Mouse (Mus musculus) kidney, embryonic 15.5 days (tissue): Measurements from ENCODE around the gene Bex1. TPM values are rescaled to one million over a fixed set of nuclear protein-coding genes. Genes with fewer than 3 reads are reported as not detected.

Source experiments
- ATAC-seq: fragments of 200-750 bp; cut with Nextera tagmentation; replicated peaks from 2 replicates; pipeline ENCODE4 v1.8.0; 2017; ENCODE audit warnings: moderate TSS enrichment; ENCODE audit not compliant: low FRiP score
- H3K27ac ChIP-seq: fragments of 300-500 bp; sonication (generic); 2 replicates; pipeline ENCODE4 v1.5.1; 2015; ENCODE audit warnings: mild to moderate bottlenecking, inconsistent platforms
- H3K27me3 ChIP-seq: fragments of 300-500 bp; sonication (generic); 2 replicates; pipeline ENCODE4 v1.6.1; 2015; ENCODE audit warnings: inconsistent platforms
- H3K36me3 ChIP-seq: fragments of 300-500 bp; sonication (generic); 2 replicates; pipeline ENCODE4 v1.6.1; 2015; ENCODE audit warnings: inconsistent platforms
- H3K4me1 ChIP-seq: fragments of 300-500 bp; sonication (generic); 2 replicates; pipeline ENCODE4 v1.6.1; 2015; ENCODE audit warnings: inconsistent platforms
- H3K4me2 ChIP-seq: fragments of 300-500 bp; sonication (generic); 2 replicates; pipeline ENCODE4 v1.6.1; 2015; ENCODE audit warnings: moderate library complexity, mild to moderate bottlenecking, inconsistent platforms
- H3K4me3 ChIP-seq: fragments of 300-500 bp; sonication (generic); replicated peaks from 2 replicates; pipeline ENCODE4 v1.5.1; 2015; ENCODE audit warnings: mild to moderate bottlenecking, inconsistent platforms
- H3K9ac ChIP-seq: fragments of 300-500 bp; sonication (generic); 2 replicates; pipeline ENCODE4 v1.6.1; 2015; ENCODE audit warnings: mild to moderate bottlenecking, inconsistent platforms
- H3K9me3 ChIP-seq: fragments of 300-500 bp; sonication (generic); replicated peaks from 2 replicates; pipeline ENCODE4 v1.6.1; 2016; ENCODE audit warnings: inconsistent platforms
- WGBS: fragments of 180-500 bp; shearing (Covaris S2); methylation state at CpG from one replicate; pipeline ENCODE4 v1.1.7; 2015; ENCODE audit warnings: mixed read lengths; 5-methylcytosine and 5-hydroxymethylcytosine counted together
- polyA plus RNA-seq: library from polyadenylated mRNA; unstranded; fragments of >200 nt; fragmentation: Nextera tagmentation; extraction: Ambion mirVana; gene quantifications from 2 replicates; pipeline ENCODE4 v1.2.1, GENCODE M21; 2015

The Bex1 gene
- polyA plus RNA-seq, 1 experiment from 2014 or later, result 75.9 TPM

DNA sequence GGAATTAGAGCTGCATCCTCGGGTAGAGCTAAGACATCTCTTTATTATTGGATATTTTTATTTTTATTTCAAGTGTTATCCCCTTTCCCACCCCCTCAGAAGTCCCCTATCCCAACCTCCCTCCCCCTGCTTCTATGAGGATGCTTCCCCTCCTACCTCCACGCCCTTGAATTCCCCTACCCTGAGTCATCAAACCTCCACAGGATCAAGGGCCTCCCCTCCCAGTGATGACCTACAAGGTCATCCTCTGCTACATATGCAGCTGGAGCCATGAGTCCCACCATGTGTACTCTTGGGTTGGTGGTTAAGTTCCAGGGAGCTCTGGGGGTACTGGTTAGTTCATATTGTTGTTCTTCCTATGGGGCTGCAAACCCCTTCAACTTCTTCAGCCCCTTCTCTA, 1.9 kb downstream of the Bex1 start:
- Histone ChIP-seq H3K36me3 (no peaks in the 10 kb centered on the region), H3K9me3 (no peaks in the 10 kb centered on the region), H3K4me1 (no peaks in the 10 kb centered on the region), H3K4me2 (no peak overlapping the region), H3K9ac (no peak overlapping the region), H3K27ac (no peak overlapping the region), H3K27me3 (peaks cover 17% of the 10 kb centered on the region), H3K4me3 (no peak overlapping the region)
- 72% methylated on average over 2 of the region's 2 CpGs for WGBS
- ATAC-seq, result no peak

DNA sequence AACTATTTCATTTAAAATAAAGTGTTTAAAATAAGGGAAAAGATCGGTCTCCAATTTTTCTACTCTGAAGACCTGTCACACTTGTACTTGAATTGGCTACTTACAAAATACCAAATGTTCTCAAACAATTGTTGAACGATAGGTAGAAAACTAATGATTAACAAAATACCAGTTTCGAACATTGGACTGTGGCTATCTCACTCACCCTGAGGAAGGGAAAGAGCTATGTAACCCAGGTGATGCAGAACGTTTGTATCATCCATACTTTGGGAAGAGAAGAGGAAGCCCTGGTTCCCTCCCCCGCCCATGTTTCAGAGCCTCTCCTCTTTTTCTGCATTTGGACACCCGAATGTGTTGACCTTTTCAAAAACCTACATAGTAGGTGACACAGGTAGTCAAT, 10.9 kb downstream of the Bex1 start:
- 86% methylated on average over 6 of the region's 6 CpGs for WGBS
- Histone ChIP-seq H3K4me2 (no peak overlapping the region), H3K9me3 (no peaks in the 10 kb centered on the region), H3K36me3 (no peaks in the 10 kb centered on the region), H3K4me3 (no peak overlapping the region), H3K4me1 (no peaks in the 10 kb centered on the region; the same call in 1 of the 2 replicates), H3K27me3 (peaks cover 32% of the 10 kb centered on the region), H3K27ac (no peak overlapping the region), H3K9ac (no peak overlapping the region)
- ATAC-seq, result no peak

DNA sequence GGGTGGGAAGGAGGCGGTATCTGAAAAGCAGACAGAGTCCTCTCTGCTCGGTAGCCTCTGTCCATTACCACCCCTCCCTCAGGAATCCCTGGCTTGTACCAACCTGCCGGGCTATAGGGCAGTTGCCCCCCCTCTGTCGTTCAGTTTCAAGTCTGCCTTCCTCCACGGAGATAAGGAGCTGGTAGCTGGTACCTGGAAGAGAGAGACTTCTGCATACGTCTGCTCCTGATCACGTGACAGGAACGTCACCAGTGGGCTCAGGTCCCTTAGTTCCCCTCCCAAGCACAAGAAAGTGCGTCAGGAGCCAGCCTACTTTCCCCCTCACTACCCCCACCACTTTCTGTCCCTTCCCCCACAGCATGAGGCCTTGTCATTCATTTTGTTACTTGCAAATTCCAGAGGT, 11.6 kb downstream of the Bex1 start, which contains the start of gene Tceal5:
Gene Tceal5, minus strand, starts transcription at position 213 of the 403 bp plus-strand sequence.
- 25% methylated on average over 9 of the region's 9 CpGs for WGBS
- Histone ChIP-seq H3K9me3 (no peaks in the 10 kb centered on the region), H3K27me3 (peaks cover 38% of the 10 kb centered on the region), H3K27ac (no peak within 1 kb of the TSS), H3K36me3 (no peaks in the 10 kb centered on the region), H3K4me2 (peak within 1 kb of the TSS; percentile 57), H3K9ac (no peak within 1 kb of the TSS), H3K4me3 (peak within 1 kb of the TSS; percentile 42), H3K4me1 (no peaks in the 10 kb centered on the region; the same call in 1 of the 2 replicates)
- peak; percentile 58; the same call in 1 of the 2 replicates for ATAC-seq

DNA sequence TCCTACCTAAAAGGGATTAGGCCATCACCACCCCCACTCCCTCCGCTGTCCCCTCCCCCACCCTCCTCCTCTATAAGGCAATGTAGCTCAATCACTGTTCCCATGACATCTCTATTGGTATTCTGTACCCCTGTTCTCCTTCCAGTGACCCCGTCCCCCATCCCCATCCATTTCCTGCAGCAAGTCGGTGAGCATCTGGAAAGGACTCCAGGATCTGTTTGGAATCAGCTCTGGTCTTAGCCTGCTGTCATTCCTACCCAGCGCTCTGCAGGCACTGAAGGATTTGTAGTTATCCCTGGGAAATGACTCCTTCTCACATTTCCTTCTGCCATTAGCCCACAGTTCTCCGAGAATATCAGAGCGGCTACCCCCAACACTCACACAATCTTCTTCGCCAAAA, 12.1 kb downstream of the Bex1 start:
- H3K9ac ChIP-seq, result no peak overlapping the region
- WGBS, result 26% methylated on average over 7 of the region's 7 CpGs
- ATAC-seq, result no peak

DNA sequence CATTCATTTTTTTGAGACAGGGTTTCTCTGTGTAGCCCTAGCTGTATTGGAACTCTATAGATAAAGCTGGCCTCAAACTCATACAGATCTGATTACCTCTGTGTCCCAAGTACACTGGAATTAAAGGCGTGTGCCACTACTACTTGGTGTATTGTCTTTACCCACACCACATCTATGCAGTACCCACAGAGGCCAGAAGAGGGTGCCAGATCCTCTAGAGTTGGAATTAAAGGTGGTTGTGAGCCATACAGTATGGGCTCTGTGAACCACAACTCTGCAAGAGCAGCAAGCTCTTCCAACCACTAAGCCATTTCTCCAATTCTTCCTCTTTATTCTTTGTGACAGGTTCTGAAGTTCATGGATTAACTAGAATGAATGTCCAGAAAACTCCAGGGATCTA, 18.4 kb downstream of the Bex1 start:
- Histone ChIP-seq H3K9me3 (no peaks in the 10 kb centered on the region), H3K27me3 (peaks cover 36% of the 10 kb centered on the region), H3K36me3 (no peaks in the 10 kb centered on the region), H3K4me2 (no peak overlapping the region), H3K27ac (no peak overlapping the region), H3K4me1 (no peaks in the 10 kb centered on the region), H3K9ac (no peak overlapping the region), H3K4me3 (no peak overlapping the region)
- WGBS, result 67% methylated on average over 1 of the region's 1 CpGs
- ATAC-seq, result no peak

More for the DNA sequence above, 12.1 kb downstream of the Bex1 start:
- Histone ChIP-seq H3K9me3 (no peaks in the 10 kb centered on the region), H3K4me3 (peak overlapping the region; percentile 42), H3K27me3 (peaks cover 39% of the 10 kb centered on the region), H3K36me3 (no peaks in the 10 kb centered on the region), H3K4me2 (peak overlapping the region; percentile 57), H3K4me1 (no peaks in the 10 kb centered on the region; the same call in 1 of the 2 replicates), H3K27ac (no peak overlapping the region)

DNA sequence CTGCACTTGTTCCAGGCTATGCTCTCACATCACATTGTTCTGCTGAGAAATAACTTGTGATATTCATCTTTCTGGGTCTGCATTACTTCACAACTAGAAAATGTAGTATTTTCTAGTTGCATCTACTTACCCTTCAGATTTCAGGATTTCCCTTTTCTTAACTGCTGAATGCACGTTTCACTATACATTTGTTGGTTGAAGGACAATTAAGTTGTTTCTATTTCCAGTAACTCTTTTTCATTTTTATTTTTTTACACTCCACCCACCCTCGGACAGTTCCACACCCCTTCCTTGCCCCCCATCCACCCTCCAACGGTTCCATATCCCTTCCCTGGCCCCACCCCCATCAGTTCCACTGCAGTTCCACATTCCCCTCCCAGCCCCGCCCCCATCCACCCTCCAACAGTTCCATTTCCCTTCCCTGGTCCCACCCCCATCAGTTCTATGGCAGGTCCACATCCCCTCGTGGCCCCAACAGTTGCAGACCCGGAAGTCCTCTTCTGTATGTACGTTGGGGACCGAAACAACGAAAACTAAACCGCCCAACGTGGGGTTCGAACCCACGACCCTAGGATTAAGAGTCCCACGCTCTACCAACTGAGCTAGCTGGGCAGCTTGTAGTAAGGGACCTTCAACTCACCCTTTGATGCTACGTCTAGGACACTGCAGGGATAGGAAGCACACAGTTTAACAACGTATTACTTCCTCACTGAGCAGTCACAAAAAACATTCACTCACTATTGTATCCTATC, 19.9 kb downstream of the Bex1 start:
- Histone ChIP-seq H3K4me2 (no peak overlapping the region), H3K9me3 (no peaks in the 10 kb centered on the region), H3K27ac (no peak overlapping the region), H3K27me3 (peaks cover 31% of the 10 kb centered on the region), H3K36me3 (no peaks in the 10 kb centered on the region), H3K4me1 (no peaks in the 10 kb centered on the region), H3K9ac (no peak overlapping the region), H3K4me3 (no peak overlapping the region)
- 80% methylated on average over 16 of the region's 16 CpGs for WGBS
- ATAC-seq, result no peak

DNA sequence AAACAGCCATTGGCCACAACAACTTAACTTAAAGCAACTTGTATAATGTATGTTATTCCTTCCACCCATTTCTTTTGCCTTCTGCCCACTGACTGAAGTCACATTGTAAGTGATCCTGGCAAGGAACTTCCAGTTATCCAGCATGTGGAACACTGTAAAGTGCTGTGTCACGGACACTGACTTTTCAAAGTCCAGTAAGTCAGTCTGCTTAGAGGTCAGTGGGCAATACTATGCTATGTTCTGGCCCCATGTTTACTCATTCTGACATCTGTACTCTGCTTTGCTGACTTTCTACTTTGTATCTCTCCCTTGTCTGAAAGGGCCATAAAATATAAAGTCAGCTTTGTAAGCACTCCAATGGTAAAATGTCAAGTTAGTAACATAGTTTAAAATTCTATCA, 32.2 kb downstream of the Bex1 start:
- no peak overlapping the region for H3K9ac ChIP-seq
- H3K27me3 ChIP-seq, result peaks cover 41% of the 10 kb centered on the region
- H3K9me3 ChIP-seq, result no peaks in the 10 kb centered on the region
- WGBS, result 72% methylated on average over 1 of the region's 1 CpGs
- no peak overlapping the region for H3K4me3 ChIP-seq
- H3K4me1 ChIP-seq, result no peaks in the 10 kb centered on the region
- H3K36me3 ChIP-seq, result no peaks in the 10 kb centered on the region
- no peak overlapping the region for H3K4me2 ChIP-seq
- no peak overlapping the region for H3K27ac ChIP-seq
- ATAC-seq, result no peak

DNA sequence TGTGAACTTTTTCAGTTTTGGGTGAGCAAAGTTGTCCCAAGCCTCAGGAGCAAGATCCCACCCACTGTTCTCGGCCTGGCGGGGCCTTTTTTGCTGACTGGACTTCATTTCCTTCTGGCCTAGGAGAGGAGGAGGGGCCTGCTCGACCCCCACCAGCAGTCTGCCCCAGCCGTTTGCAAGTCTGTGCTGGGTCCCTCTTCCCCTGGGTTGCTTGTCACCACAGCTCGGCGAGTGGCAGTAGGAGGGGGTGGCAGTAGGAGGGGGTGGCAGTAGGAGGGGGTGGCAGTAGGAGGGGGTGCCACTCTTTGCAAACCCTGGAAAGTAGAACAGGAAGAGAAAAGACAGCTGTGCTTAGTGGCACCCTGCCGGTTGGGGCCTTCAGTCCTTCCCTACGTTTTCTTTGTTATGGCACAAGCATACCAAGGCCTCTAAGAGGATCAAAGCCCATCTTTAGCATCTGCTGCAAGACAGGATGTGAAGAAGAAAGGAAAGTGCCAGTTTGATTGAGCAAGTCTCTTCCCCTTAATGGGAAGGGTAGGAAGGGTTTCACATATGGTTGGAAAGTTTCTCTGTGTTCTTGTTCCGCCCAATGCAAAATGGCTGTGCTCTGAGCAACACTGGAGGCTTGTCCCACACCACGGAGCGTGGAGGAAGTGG, 34.3 kb downstream of the Bex1 start:
- peaks cover 46% of the 10 kb centered on the region for H3K27me3 ChIP-seq
- H3K9me3 ChIP-seq, result no peaks in the 10 kb centered on the region
- 38% methylated on average over 11 of the region's 11 CpGs for WGBS
- no peak overlapping the region for H3K4me3 ChIP-seq
- H3K27ac ChIP-seq, result no peak overlapping the region
- no peaks in the 10 kb centered on the region for H3K36me3 ChIP-seq
- H3K9ac ChIP-seq, result no peak overlapping the region
- ATAC-seq, result peak; percentile 64; the same call in 1 of the 2 replicates
- H3K4me2 ChIP-seq, result 0 out of 2 replicates have a peak overlapping the region, but pooled peaks have one; percentile 21
- H3K4me1 ChIP-seq, result no peaks in the 10 kb centered on the region

DNA sequence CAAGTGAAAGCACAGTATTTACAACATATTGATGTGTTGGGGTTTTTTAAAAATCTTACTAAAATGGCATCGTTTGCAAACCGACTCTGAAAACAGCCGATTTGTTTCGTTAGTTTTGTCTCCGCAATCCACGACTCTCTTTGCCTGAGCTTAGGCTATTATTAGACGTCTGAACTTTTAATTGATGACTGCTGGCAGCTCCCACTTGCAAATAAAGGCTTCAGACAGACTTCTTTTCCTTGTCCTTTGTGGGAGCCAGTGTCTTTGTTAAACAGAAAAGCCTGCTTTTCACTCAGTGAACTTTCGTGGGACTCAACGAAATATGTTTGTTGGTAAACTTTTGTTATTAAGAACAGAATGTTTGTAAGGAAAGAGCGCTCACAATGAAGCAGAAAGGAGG, 42.5 kb downstream of the Bex1 start:
- no peaks in the 10 kb centered on the region for H3K9me3 ChIP-seq
- peak overlapping the region; percentile 61 for H3K4me3 ChIP-seq
- H3K4me2 ChIP-seq, result peak overlapping the region; percentile 55
- 0 out of 2 replicates have a peak overlapping the region, but pooled peaks have one; percentile 7 for H3K9ac ChIP-seq
- H3K36me3 ChIP-seq, result no peaks in the 10 kb centered on the region
- peak overlapping the region; percentile 88; the same call in 1 of the 2 replicates for H3K27ac ChIP-seq
- peaks cover 18% of the 10 kb centered on the region; the same call in 1 of the 2 replicates for H3K27me3 ChIP-seq
- 25% methylated on average over 10 of the region's 10 CpGs for WGBS
- ATAC-seq, result no peak
- H3K4me1 ChIP-seq, result no peaks in the 10 kb centered on the region

DNA sequence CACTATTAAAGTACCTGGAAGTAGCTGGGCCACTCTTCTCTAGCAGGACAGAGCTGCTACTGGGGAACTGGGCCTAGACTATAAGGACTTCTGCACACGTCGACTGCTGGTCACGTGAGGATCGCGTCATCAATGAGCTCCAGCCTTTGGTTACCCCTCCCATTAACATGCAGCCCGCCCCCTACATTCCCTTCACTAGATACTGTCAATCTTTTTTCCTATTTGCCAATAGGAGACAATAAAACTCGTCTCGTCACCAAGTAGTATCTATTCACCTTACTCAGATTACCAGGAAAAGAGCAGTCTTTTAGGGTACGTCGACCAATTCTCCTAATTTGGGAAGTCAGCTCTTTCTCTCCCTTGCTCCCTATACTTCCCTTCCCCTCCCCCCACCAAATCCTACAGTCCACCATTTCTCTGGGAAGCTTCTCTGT, 43.2 kb downstream of the Bex1 start, which contains the start of gene Tceal8:
Gene Tceal8, minus strand, starts transcription at position 225 of the 434 bp plus-strand sequence.
- no peaks in the 10 kb centered on the region for H3K36me3 ChIP-seq
- H3K27ac ChIP-seq, result peak within 1 kb of the TSS; percentile 88
- peaks cover 19% of the 10 kb centered on the region for H3K27me3 ChIP-seq
- H3K4me1 ChIP-seq, result no peaks in the 10 kb centered on the region
- peak within 1 kb of the TSS; percentile 61 for H3K4me3 ChIP-seq
- 11% methylated on average over 10 of the region's 10 CpGs for WGBS
- H3K4me2 ChIP-seq, result peak within 1 kb of the TSS; percentile 55
- H3K9ac ChIP-seq, result peak within 1 kb of the TSS; percentile 63
- H3K9me3 ChIP-seq, result no peaks in the 10 kb centered on the region
- ATAC-seq, result peak; percentile 97

DNA sequence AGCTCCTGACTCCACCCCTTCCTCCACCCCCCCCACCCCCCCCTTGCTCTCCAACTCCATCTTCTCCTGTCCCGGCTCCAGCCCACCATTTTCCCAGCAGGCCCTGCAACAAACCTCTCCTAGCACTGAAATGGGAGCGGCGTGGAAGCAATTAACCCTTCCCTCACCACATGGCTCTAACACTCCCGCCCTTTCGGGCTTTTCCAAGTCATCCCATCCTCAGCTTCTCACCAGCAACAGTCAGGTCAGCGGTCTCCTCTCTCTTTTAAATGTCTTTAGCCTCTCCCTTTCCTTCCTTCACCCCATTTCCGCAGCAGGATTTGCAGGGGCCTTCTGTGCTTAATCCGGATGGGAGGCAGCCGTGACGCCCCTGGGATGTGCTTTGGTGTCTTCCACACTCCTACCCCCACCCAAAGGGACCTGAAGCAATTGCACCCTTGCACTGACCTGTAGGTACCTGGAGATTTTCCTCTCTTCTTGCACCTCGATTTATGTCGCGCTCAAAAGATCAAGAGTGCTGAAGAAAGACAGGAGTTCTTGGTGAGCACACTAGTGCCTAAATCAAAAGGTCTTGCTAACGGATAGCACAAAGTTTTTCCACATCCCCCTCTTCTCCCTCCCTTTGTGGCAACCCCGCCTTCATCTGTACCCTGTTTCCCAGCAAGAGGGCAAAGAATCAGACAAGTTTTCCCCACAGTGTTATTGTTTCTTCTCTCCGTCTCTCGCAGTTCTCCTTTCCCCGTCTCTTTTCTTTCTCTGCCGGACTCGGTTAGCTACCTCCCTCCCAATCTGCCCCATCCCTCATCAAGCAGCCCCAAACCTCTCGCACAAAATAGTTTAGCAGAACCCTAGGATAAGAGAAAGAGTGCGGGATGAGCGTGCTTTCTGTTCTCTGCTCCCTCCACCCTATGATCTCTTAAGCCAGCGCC, 43.9 kb downstream of the Bex1 start:
- ATAC-seq, result peak; percentile 75
- 24% methylated on average over 24 of the region's 24 CpGs for WGBS

More for the DNA sequence above, 43.9 kb downstream of the Bex1 start:
- no peaks in the 10 kb centered on the region for H3K4me1 ChIP-seq
- peak overlapping the region; percentile 61 for H3K4me3 ChIP-seq
- H3K27me3 ChIP-seq, result peaks cover 17% of the 10 kb centered on the region
- peak overlapping the region; percentile 88 for H3K27ac ChIP-seq
- H3K4me2 ChIP-seq, result peak overlapping the region; percentile 55
- H3K9me3 ChIP-seq, result no peaks in the 10 kb centered on the region
- H3K9ac ChIP-seq, result peak overlapping the region; percentile 63
- no peaks in the 10 kb centered on the region for H3K36me3 ChIP-seq
